Mouse (Mus musculus) embryonic facial prominence, embryonic 14.5 days (tissue): Measurements from ENCODE around the gene Keap1. TPM values are rescaled to one million over a fixed set of nuclear protein-coding genes. Genes with fewer than 3 reads are reported as not detected.
A peak's percentile ranks its signal among the peaks of the same experiment; 100 is the strongest.
"Not testable (repeated sequence)": the region's sequence is repeated elsewhere in the genome, so short reads cannot be mapped to it uniquely, and the experiment has no call there.

Experiments used
- ATAC-seq: fragments of 200-750 bp; cut with Nextera tagmentation; 2 replicates; pipeline ENCODE4 v1.8.0; 2017; ENCODE audit warnings: low read depth, moderate number of reproducible peaks, moderate TSS enrichment
- DNase-seq: peaks from one replicate; pipeline ENCODE4 v3.0.0-alpha.2; 2015; ENCODE audit warnings: low spot score
- H3K27ac ChIP-seq: fragments of 300-500 bp; sonication (generic); replicated peaks from 2 replicates; pipeline ENCODE4 v1.5.1; 2014; ENCODE audit warnings: low read depth, mild to moderate bottlenecking, low read length, moderate library complexity
- H3K27me3 ChIP-seq: fragments of 300-500 bp; sonication (generic); replicated peaks from 2 replicates; pipeline ENCODE4 v1.6.1; 2014; ENCODE audit warnings: low read length; ENCODE audit not compliant: control insufficient read depth, insufficient read depth
- H3K36me3 ChIP-seq: fragments of 300-500 bp; sonication (generic); 2 replicates; pipeline ENCODE4 v1.6.1; 2014; ENCODE audit warnings: low read length, mixed read lengths; ENCODE audit not compliant: control insufficient read depth, insufficient read depth
- H3K4me1 ChIP-seq: fragments of 300-500 bp; sonication (generic); 2 replicates; pipeline ENCODE4 v1.6.1; 2014; ENCODE audit warnings: antibody characterized with exemption, low read length; ENCODE audit not compliant: control insufficient read depth, insufficient read depth
- H3K4me2 ChIP-seq: fragments of 300-500 bp; sonication (generic); 2 replicates; pipeline ENCODE4 v1.6.1; 2014; ENCODE audit warnings: low read depth, mild to moderate bottlenecking, low read length, moderate library complexity, mixed read lengths
- H3K4me3 ChIP-seq: fragments of 300-500 bp; sonication (generic); 2 replicates; pipeline ENCODE4 v1.5.1; 2014; ENCODE audit warnings: low read depth, mild to moderate bottlenecking, low read length
- H3K9ac ChIP-seq: fragments of 300-500 bp; sonication (generic); 2 replicates; pipeline ENCODE4 v1.6.1; 2014; ENCODE audit warnings: low read depth, mild to moderate bottlenecking, low read length, moderate library complexity, mixed read lengths
- H3K9me3 ChIP-seq: fragments of 300-500 bp; sonication (generic); 2 replicates; pipeline ENCODE4 v1.6.1; 2016; ENCODE audit warnings: low read length; ENCODE audit not compliant: control insufficient read depth
- WGBS: fragments of 180-500 bp; shearing (Covaris S2); extraction: QIAGEN DNeasy Blood & Tissue Kit; methylation state at CpG from one replicate; pipeline ENCODE4 v1.1.7; 2014; 5-methylcytosine and 5-hydroxymethylcytosine counted together
- polyA plus RNA-seq: library from polyadenylated mRNA; unstranded; fragments of >200 nt; fragmentation: Nextera tagmentation; extraction: Ambion mirVana; gene quantifications from 2 replicates; pipeline ENCODE4 v1.2.1, GENCODE M21; 2014

Keap1 gene
- polyA plus RNA-seq, 1 experiment from 2014 or later = 43.0 TPM

- no peak overlapping the region for H3K4me2 ChIP-seq
- no peaks in the 10 kb centered on the region for H3K9me3 ChIP-seq
- no peak overlapping the region for H3K9ac ChIP-seq
- no peaks in the 10 kb centered on the region for H3K27me3 ChIP-seq
- WGBS = 90% methylated on average over 5 of the region's 5 CpGs
- no peak overlapping the region for H3K4me3 ChIP-seq
- H3K36me3 ChIP-seq = peaks cover 79% of the 10 kb centered on the region
- H3K27ac ChIP-seq = no peak overlapping the region
- DNase-seq (no peak), ATAC-seq (no peak)
- H3K4me1 ChIP-seq = peaks cover 13% of the 10 kb centered on the region
Observed at GRCm38 (mm10) chr9:21232867-21233266, 6.3 kb downstream of the Keap1 start.

- H3K4me3 ChIP-seq = no peak overlapping the region
- peaks cover 5% of the 10 kb centered on the region; the same call in 1 of the 2 replicates for H3K4me1 ChIP-seq
- no peak overlapping the region for H3K4me2 ChIP-seq
- ATAC-seq = no peak
- no peaks in the 10 kb centered on the region for H3K27me3 ChIP-seq
- H3K27ac ChIP-seq = no peak overlapping the region
- peaks cover 73% of the 10 kb centered on the region for H3K36me3 ChIP-seq
- H3K9ac ChIP-seq = no peak overlapping the region
- WGBS = 55% methylated on average over 23 of the region's 23 CpGs
- H3K9me3 ChIP-seq = no peaks in the 10 kb centered on the region
- DNase-seq = no peak
Observed at GRCm38 (mm10) chr9:21231551-21231950, 7.6 kb downstream of the Keap1 start.

DNA sequence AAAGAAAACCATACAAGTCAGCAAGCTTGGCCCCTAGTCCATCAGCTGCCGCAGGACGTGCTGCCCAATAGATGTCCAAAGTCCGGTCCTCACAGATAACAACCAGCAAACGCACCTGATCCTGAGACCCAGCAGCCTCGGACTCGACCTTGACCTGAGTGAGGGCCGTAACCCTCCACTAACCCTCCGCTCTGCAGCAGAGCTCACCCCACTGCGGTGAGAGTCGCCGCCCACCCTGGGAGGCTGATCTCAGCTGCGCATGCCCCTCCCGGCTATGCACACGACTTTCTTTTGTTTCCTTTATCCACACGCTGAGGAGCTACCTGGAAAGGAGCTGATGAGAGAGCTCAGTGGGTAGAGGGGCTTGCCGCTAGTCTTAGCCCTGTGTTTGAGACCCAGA lies 11.8 kb downstream of the Keap1 start:
- H3K4me3 ChIP-seq = peak overlapping the region; percentile 21
- ATAC-seq (peak; percentile 81), DNase-seq (peak; percentile 82)
- H3K9me3 ChIP-seq = no peaks in the 10 kb centered on the region
- H3K4me2 ChIP-seq = peak overlapping the region; percentile 50
- H3K27me3 ChIP-seq = no peaks in the 10 kb centered on the region
- H3K36me3 ChIP-seq = peaks cover 34% of the 10 kb centered on the region
- 0 out of 2 replicates have a peak overlapping the region, but pooled peaks have one; percentile 74 for H3K27ac ChIP-seq
- peak overlapping the region; percentile 50 for H3K9ac ChIP-seq
- WGBS = 18% methylated on average over 16 of the region's 16 CpGs
- H3K4me1 ChIP-seq = peaks cover 8% of the 10 kb centered on the region; the same call in 1 of the 2 replicates

DNA sequence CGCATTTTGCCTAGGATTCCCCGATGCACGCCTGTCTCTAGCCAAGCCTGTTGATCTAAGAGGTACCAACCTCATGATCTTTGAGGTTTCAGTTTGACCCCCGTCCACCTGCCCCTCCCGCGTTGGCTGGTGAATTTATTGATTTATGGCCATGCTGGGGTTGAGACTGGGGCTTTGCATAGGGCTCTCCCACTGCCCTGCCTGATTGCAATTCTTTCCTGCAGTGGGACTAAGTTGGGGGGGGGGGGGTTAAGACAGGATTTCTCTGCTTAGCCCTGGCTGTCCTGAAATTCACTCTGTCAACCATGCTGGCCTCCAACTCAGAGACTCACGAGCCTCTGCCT lies 13.8 kb downstream of the Keap1 start:
- Histone ChIP-seq H3K27me3 (no peaks in the 10 kb centered on the region), H3K4me1 (peaks cover 8% of the 10 kb centered on the region; the same call in 1 of the 2 replicates), H3K9ac (peak overlapping the region; percentile 34; the same call in 1 of the 2 replicates), H3K4me3 (peak overlapping the region; percentile 21), H3K9me3 (no peaks in the 10 kb centered on the region), H3K4me2 (peak overlapping the region; percentile 44), H3K36me3 (peaks cover 15% of the 10 kb centered on the region), H3K27ac (no peak overlapping the region)
- DNase-seq = no peak
- 8% methylated on average over 7 of the region's 7 CpGs for WGBS
- ATAC-seq = no peak

GRCm38 (mm10) chr9:21224576-21225414 lies 14.4 kb downstream of the Keap1 start:
- ATAC-seq = peak; percentile 24; the same call in 1 of the 2 replicates

GRCm38 (mm10) chr9:21223906-21224305 lies 15.3 kb downstream of the Keap1 start:
- Histone ChIP-seq H3K4me1 (peaks cover 8% of the 10 kb centered on the region; the same call in 1 of the 2 replicates), H3K36me3 (0 out of 2 replicates have a peak, but pooled peaks cover 1% of the 10 kb centered on the region), H3K9me3 (no peaks in the 10 kb centered on the region), H3K9ac (no peak overlapping the region), H3K27ac (no peak overlapping the region), H3K4me3 (no peak overlapping the region), H3K4me2 (no peak overlapping the region), H3K27me3 (no peaks in the 10 kb centered on the region)
- ATAC-seq (no peak), DNase-seq (no peak)
- 97% methylated on average over 6 of the region's 6 CpGs for WGBS

More at GRCm38 (mm10) chr9:21224576-21225414, 14.4 kb downstream of the Keap1 start:
- no peaks in the 10 kb centered on the region for H3K9me3 ChIP-seq
- no peaks in the 10 kb centered on the region for H3K27me3 ChIP-seq
- H3K4me1 ChIP-seq = peaks cover 8% of the 10 kb centered on the region; the same call in 1 of the 2 replicates
- H3K27ac ChIP-seq = no peak overlapping the region
- WGBS = 22% methylated on average over 26 of the region's 26 CpGs
- H3K4me2 ChIP-seq = peak overlapping the region; percentile 44
- H3K36me3 ChIP-seq = peaks cover 10% of the 10 kb centered on the region; the same call in 1 of the 2 replicates
- DNase-seq = peak; percentile 68
- peak overlapping the region; percentile 34; the same call in 1 of the 2 replicates for H3K9ac ChIP-seq
- H3K4me3 ChIP-seq = peak overlapping the region; percentile 21

DNA sequence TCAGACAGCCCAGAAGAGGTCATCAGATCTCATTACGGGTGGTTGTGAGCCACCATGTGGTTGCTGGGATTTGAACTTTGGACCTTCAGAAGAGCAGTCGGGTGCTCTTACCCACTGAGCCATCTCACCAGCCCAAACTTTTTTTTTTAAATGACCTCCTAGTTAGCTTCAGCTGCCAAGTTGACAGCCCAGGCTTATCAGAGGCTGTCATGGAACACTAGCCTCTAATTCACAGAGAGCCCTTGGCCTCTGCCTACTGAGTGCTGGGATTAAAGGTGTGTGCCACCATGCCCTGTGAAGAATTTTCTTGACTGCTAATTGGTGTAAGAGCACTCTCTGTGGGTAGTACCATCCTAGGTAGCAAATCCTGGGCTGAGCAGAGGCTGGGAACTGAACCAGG lies 15.7 kb downstream of the Keap1 start:
- H3K36me3 ChIP-seq, H3K27ac ChIP-seq, H3K9ac ChIP-seq, H3K4me1 ChIP-seq, H3K27me3 ChIP-seq, DNase-seq, H3K4me2 ChIP-seq, ATAC-seq, H3K9me3 ChIP-seq, H3K4me3 ChIP-seq: not testable (repeated sequence)
- 91% methylated on average over 1 of the region's 2 CpGs for WGBS

DNA sequence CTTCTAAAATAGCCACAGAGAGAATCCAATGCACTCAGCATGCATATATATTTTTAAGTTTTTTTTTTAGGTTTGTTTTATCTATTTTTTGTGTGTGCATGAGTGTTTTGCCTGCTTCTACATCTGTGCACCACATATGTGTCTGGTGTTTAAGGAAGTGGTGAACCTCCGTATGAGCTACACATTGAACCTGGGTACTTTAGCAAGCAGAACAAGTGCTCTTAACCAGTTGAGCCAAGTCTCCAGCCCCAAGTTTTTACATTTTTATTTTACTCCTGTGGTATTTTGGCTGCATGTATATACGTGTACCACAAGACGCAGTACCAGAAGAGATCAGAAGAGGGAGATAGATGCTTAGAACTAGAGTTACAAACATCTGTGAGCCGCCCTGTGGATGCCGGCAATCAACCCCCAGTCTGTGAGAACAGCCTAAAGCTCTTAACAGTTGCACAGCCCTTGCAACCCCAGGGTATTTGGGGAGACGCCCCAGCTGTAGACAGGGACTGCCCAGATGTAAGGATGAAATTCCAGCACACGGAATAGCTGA lies 17.7 kb downstream of the Keap1 start:
- no peak overlapping the region for H3K27ac ChIP-seq
- DNase-seq = peak; percentile 88
- H3K4me2 ChIP-seq = peak overlapping the region; percentile 38; the same call in 1 of the 2 replicates
- H3K36me3 ChIP-seq = no peaks in the 10 kb centered on the region
- 0 out of 2 replicates have a peak, but pooled peaks cover 3% of the 10 kb centered on the region for H3K4me1 ChIP-seq
- no peaks in the 10 kb centered on the region for H3K9me3 ChIP-seq
- no peak overlapping the region for H3K4me3 ChIP-seq
- H3K9ac ChIP-seq = no peak overlapping the region
- ATAC-seq = peak; percentile 54; the same call in 1 of the 2 replicates
- WGBS = 16% methylated on average over 7 of the region's 7 CpGs
- H3K27me3 ChIP-seq = no peaks in the 10 kb centered on the region
